10 mouse cellular contexts compared by ENCODE assay signal in the genomic region with DNA sequence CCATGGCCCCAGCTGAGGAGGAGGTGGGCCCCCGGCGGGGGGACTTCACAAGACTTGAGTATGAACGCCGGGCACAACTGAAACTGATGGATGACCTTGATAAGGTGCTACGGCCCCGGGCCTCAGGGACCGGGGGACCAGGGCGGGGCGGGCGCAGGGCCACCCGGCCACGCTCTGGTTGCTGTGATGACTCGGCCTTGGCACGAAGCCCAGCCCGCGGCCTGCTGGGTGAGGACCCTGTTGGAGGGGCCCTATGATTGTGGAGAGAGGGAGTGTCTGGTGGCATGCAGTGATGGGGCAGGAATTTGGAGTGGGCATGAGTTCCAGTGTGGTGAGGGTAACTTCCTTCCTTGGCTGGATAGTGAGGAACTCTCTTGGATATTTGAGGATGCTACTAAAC. TPM values are rescaled to one million over a fixed set of nuclear protein-coding genes. Genes with fewer than 3 reads are reported as not detected.
DNase-seq lines count a peak whose midpoint lies in the region; ATAC-seq and TF ChIP-seq lines count a peak whose summit lies in the region.
"Had no signal": no experiment of that assay in that cellular context is flagged by ENCODE, and none has a peak within 500 bp of the region (broad histone marks: within the 10 kb centered on the region; RNA-seq: fewer than 3 reads in every experiment).

No protein-coding gene starts in this region.

- no peak overlapping the region for H3K4me2 ChIP-seq in kidney, postnatal 0 days (ENCODE audit: low read length)
- H3K4me2 ChIP-seq: lung, embryonic 15.5 days had no signal

- no peaks in the 10 kb centered on the region for H3K27me3 ChIP-seq in kidney, postnatal 0 days (ENCODE audit: insufficient read depth, low read length)
- H3K27me3 ChIP-seq: lung, embryonic 15.5 days had no signal

- intact Hi-C loops in left cerebral cortex, postnatal 4 days (cut with DNase I) = no loop called here

- H3K9me3 ChIP-seq in kidney, postnatal 0 days (replicated peaks; ENCODE audit: low read length) = no peaks in the 10 kb centered on the region
- H3K9me3 ChIP-seq: lung, embryonic 15.5 days had no signal

- H3K4me3 ChIP-seq in kidney, postnatal 0 days (replicated peaks; ENCODE audit: low read depth, low read length) = no peak overlapping the region
- H3K4me3 ChIP-seq: lung, embryonic 15.5 days had no signal

- peaks cover 28% of the 10 kb centered on the region for H3K36me3 ChIP-seq in kidney, postnatal 0 days (ENCODE audit: insufficient read depth, low read length)

- no peaks in the 10 kb centered on the region for H3K4me1 ChIP-seq in kidney, postnatal 0 days (replicated peaks; ENCODE audit: insufficient read depth, low read length)
- H3K4me1 ChIP-seq: lung, embryonic 15.5 days had no signal

- no peak for ATAC-seq in kidney, postnatal 0 days (replicated peaks; ENCODE audit: low FRiP score, low read depth)

- no peak overlapping the region for H3K9ac ChIP-seq in kidney, postnatal 0 days (ENCODE audit: low read depth, low read length)
- H3K9ac ChIP-seq: lung, embryonic 15.5 days had no signal

- DNase-seq in adrenal gland, adult 2 months = peak; percentile 48
- DNase-seq in adrenal gland, adult 18-20 months (ENCODE audit: low spot score in 2 of 2) = no peak
- DNase-seq in kidney, adult 18-20 months = peak; percentile 36
- no peak for DNase-seq in kidney, adult 8-10 months
- DNase-seq in MN1 (ENCODE audit: low spot score) = peak; percentile 87
- no peak for DNase-seq in kidney, postnatal 0 days (ENCODE audit: low spot score)
- no peak for DNase-seq in left cerebral cortex, postnatal 4 days
- DNase-seq in urinary bladder, postnatal 10 days (ENCODE audit: low spot score) = no peak

- 68% methylated on average over 16 of the region's 16 CpGs for WGBS in kidney, postnatal 0 days

- TF ChIP-seq CTCF in kidney, postnatal 0 days (IDR thresholded peaks at IDR 0.05; ENCODE audit: low read depth) = no peak

- peak overlapping the region; percentile 25; the same call in 1 of the 2 replicates for H3K27ac ChIP-seq in kidney, postnatal 0 days
- H3K27ac ChIP-seq: lung, embryonic 15.5 days had no signal

RNA-seq across cellular contexts. Expression of gene Xab2, which starts 14.5 kb away (rescaled TPM):
- total RNA-seq in adrenal gland, adult 2 months (2021) = 10 to 100 TPM; 34.8 to 36.8 TPM
- polyA plus RNA-seq in adrenal gland, adult 2 months (2012; rRNA removed) = 40.7 and 40.9 TPM in 2 replicates
- 10 to 100 TPM; 34.1 to 39.1 TPM for total RNA-seq in adrenal gland, adult 18-20 months (2021)
- polyA plus RNA-seq in kidney, postnatal 0 days (2015; fragmentation: Nextera tagmentation; extraction: Ambion mirVana) = 44.4 and 48.4 TPM in 2 replicates
- total RNA-seq in left cerebral cortex, postnatal 4 days (2021) = 10 to 100 TPM; 38.5 to 38.8 TPM

RNA-seq across cellular contexts. Expression of gene Pet100, which starts 14.8 kb away (rescaled TPM):
- total RNA-seq in adrenal gland, adult 2 months (2021) = 100 to 1,000 TPM; 153 to 159 TPM
- 1.7 and 2.2 TPM in 2 replicates for polyA plus RNA-seq in adrenal gland, adult 2 months (2012; rRNA removed)
- total RNA-seq in adrenal gland, adult 18-20 months (2021) = 100 to 1,000 TPM; 117 to 148 TPM
- polyA plus RNA-seq in kidney, postnatal 0 days (2015; fragmentation: Nextera tagmentation; extraction: Ambion mirVana) = 132 and 151 TPM in 2 replicates
- 10 to 100 TPM; 60.0 to 63.3 TPM for total RNA-seq in left cerebral cortex, postnatal 4 days (2021)

RNA-seq across cellular contexts. Expression of gene Pcp2, which starts 18.8 kb away (rescaled TPM):
- not detected for total RNA-seq in adrenal gland, adult 2 months (2021)
- not detected in 2 replicates for polyA plus RNA-seq in adrenal gland, adult 2 months (2012; rRNA removed)
- not detected for total RNA-seq in adrenal gland, adult 18-20 months (2021)
- polyA plus RNA-seq in kidney, postnatal 0 days (2015; fragmentation: Nextera tagmentation; extraction: Ambion mirVana) = 0.42 TPM in 1 of 2 replicates, not detected in the other
- total RNA-seq in left cerebral cortex, postnatal 4 days (2021) = 1 to 10 TPM in 1 of 2 experiments, not detected in 1; 1.0 TPM
- polyA plus RNA-seq: intestine, embryonic 14.5 days had no signal

RNA-seq across cellular contexts. Expression of gene Camsap3, which starts 19.5 kb away (rescaled TPM):
- total RNA-seq in adrenal gland, adult 2 months (2021) = 10 to 100 TPM in 1 of 2 experiments, 1 to 10 TPM in 1; 5.2 to 13.3 TPM
- polyA plus RNA-seq in adrenal gland, adult 2 months (2012; rRNA removed) = 6.4 and 7.4 TPM in 2 replicates
- 1 to 10 TPM; 4.1 to 8.0 TPM for total RNA-seq in adrenal gland, adult 18-20 months (2021)
- 9.7 and 11.6 TPM in 2 replicates for polyA plus RNA-seq in kidney, postnatal 0 days (2015; fragmentation: Nextera tagmentation; extraction: Ambion mirVana)
- total RNA-seq in left cerebral cortex, postnatal 4 days (2021) = 100 to 1,000 TPM; 109 to 118 TPM

RNA-seq across cellular contexts. Expression of gene Stxbp2, which starts 24.2 kb away (rescaled TPM):
- total RNA-seq in adrenal gland, adult 2 months (2021) = 100 to 1,000 TPM in 1 of 2 experiments, 10 to 100 TPM in 1; 72.1 to 131 TPM
- 106 and 141 TPM in 2 replicates for polyA plus RNA-seq in adrenal gland, adult 2 months (2012; rRNA removed)
- total RNA-seq in adrenal gland, adult 18-20 months (2021) = 10 to 100 TPM; 87.5 to 98.8 TPM
- 88.6 and 93.3 TPM in 2 replicates for polyA plus RNA-seq in kidney, postnatal 0 days (2015; fragmentation: Nextera tagmentation; extraction: Ambion mirVana)
- 10 to 100 TPM; 73.8 to 78.1 TPM for total RNA-seq in left cerebral cortex, postnatal 4 days (2021)

Comparison
In these comparisons a context has a peak if more than half of its experiments do, and no peak if none do; other contexts are left out.
1. DNase-seq: peak in adrenal gland, adult 2 months (single experiment), kidney, adult 18-20 months (single experiment) and MN1 (single experiment); none in adrenal gland, adult 18-20 months (0 of 2), kidney, adult 8-10 months (0 of 2), kidney, postnatal 0 days (single experiment), left cerebral cortex, postnatal 4 days (single experiment) and urinary bladder, postnatal 10 days (single experiment).